Mouse (Mus musculus) myocyte (in vitro differentiated cells): Measurements from ENCODE around the gene Ctsf. TPM values are rescaled to one million over a fixed set of nuclear protein-coding genes. Genes with fewer than 3 reads are reported as not detected.
A peak's percentile ranks its signal among the peaks of the same experiment; 100 is the strongest.

Source experiments
- H3K27me3 ChIP-seq: one replicate; pipeline ENCODE4 v1.6.1; 2011; ENCODE audit not compliant: control insufficient read depth, insufficient read depth, insufficient read length
- H3K36me3 ChIP-seq: one replicate; pipeline ENCODE4 v1.6.1; 2011; ENCODE audit not compliant: control insufficient read depth, insufficient read depth
- H3K4me2 ChIP-seq: one replicate; pipeline ENCODE4 v1.6.1; 2011; ENCODE audit warnings: low read depth, control low read depth
- H3K4me3 ChIP-seq: one replicate; pipeline ENCODE4 v1.5.1; 2011; ENCODE audit warnings: mild to moderate bottlenecking, control low read depth, moderate library complexity
- H3K79me2 ChIP-seq: one replicate; pipeline ENCODE4 v1.6.1; 2011; ENCODE audit not compliant: control insufficient read depth, insufficient read depth
- H3ac ChIP-seq: one replicate; pipeline ENCODE4 v1.6.1; 2011; ENCODE audit not compliant: control insufficient read depth, insufficient read length
- CEBPB ChIP-seq: IDR thresholded peaks from 2 replicates; pipeline ENCODE4 v1.6.1; 2011; ENCODE audit warnings: mild to moderate bottlenecking, moderate library complexity; ENCODE audit not compliant: poor library complexity, insufficient read depth, severe bottlenecking
- E2F4 ChIP-seq: IDR thresholded peaks from one replicate; pipeline ENCODE4 v1.6.1; 2011; ENCODE audit warnings: mild to moderate bottlenecking, control low read depth, moderate library complexity; ENCODE audit not compliant: insufficient read depth
- MAX ChIP-seq: IDR thresholded peaks from one replicate; pipeline ENCODE4 v1.6.1; 2011; ENCODE audit warnings: low read depth, mild to moderate bottlenecking, control low read depth
- MYOD1 ChIP-seq, 3 experiments: IDR thresholded peaks; one replicate each; pipeline ENCODE4 v1.6.1; 2011; ENCODE audit warnings: control low read depth in 2 of 3, low read depth in 2 of 3, mild to moderate bottlenecking in 2 of 3, moderate library complexity in 1 of 3; ENCODE audit not compliant: insufficient read length in 2 of 3, control insufficient read depth in 1 of 3
- MYOG ChIP-seq, 3 experiments: IDR thresholded peaks; one replicate each; pipeline ENCODE4 v1.6.1; 2011; ENCODE audit warnings: control low read depth in 2 of 3, low read depth in 2 of 3, mild to moderate bottlenecking in 2 of 3; ENCODE audit not compliant: insufficient read length in 2 of 3, control insufficient read depth in 1 of 3, insufficient read depth in 1 of 3
- POLR2A ChIP-seq: IDR thresholded peaks from one replicate; pipeline ENCODE4 v1.6.1; 2011; ENCODE audit warnings: low read depth, mild to moderate bottlenecking, control low read depth, moderate library complexity; ENCODE audit not compliant: insufficient read length
- POLR2AphosphoS2 ChIP-seq: IDR thresholded peaks from one replicate; pipeline ENCODE4 v1.6.1; 2011; ENCODE audit warnings: low read depth, control low read depth; ENCODE audit not compliant: insufficient read length
- REST ChIP-seq: IDR thresholded peaks from one replicate; pipeline ENCODE4 v1.6.1; 2011; ENCODE audit warnings: mild to moderate bottlenecking, control low read depth, moderate library complexity; ENCODE audit not compliant: insufficient read depth, insufficient read length
- SRF ChIP-seq: IDR thresholded peaks from one replicate; pipeline ENCODE4 v1.6.1; 2011; ENCODE audit warnings: low read depth; ENCODE audit not compliant: control insufficient read depth, insufficient read length
- TCF12 ChIP-seq: IDR thresholded peaks from one replicate; pipeline ENCODE4 v1.6.1; 2011; ENCODE audit warnings: mild to moderate bottlenecking, control low read depth; ENCODE audit not compliant: poor library complexity, insufficient read depth, severe bottlenecking
- TCF3 ChIP-seq: IDR thresholded peaks from one replicate; pipeline ENCODE4 v1.6.1; 2011; ENCODE audit warnings: low read depth, control low read depth; ENCODE audit not compliant: insufficient read length
- USF1 ChIP-seq: IDR thresholded peaks from one replicate; pipeline ENCODE4 v1.6.1; 2011; ENCODE audit warnings: low read depth, mild to moderate bottlenecking, control low read depth, moderate library complexity
- polyA plus RNA-seq: library from polyadenylated mRNA; unstranded; fragments of >200 nt; fragmentation: generic; extraction: Trizol; gene quantifications from one replicate; pipeline ENCODE4 v1.2.1, GENCODE M21; 2012; ENCODE audit warnings: missing spikeins

The Ctsf gene
- polyA plus RNA-seq, 1 experiment = 6.6 TPM

DNA sequence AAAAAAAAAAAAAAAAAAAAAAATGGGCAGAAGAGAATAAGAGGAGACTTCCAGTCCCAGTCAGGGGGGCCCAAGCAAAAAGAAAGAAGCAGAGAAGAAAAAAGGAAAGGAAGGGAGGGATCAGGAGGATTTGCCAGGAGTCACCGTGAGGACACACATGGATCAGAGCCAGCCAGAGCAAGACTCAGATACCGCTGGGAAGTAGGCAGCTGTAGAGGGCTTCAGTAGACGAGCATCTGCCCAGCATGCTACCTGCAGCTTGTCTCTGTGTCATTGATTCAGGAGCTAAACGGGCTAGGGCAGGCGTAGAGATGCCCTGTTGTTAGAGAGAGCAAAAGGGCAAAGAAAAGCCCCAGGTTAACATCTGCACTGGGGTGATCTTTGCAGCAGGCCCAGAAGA is 4.6 kb upstream of the Ctsf start:
- peaks cover 37% of the 10 kb centered on the region for H3K27me3 ChIP-seq

DNA sequence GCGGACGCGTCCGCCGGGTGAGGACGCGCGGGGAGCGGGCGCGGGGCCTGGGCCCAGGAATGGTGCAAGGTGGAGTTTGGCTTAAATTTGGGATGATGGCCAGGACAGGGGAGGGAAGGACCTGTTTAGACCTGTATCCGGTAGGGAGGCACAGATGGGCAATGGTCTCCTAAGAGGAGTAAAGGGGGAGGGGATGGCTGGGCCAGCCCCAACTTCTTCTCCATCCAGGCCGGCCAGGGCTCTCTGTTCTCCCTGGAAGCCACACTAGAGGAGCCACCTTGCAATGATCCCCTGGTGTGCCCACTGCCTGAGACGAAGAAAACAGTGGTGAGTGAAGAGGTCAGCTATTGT is 515 bp downstream of the Ctsf start:
- Histone ChIP-seq H3K27me3 (peaks cover 29% of the 10 kb centered on the region), H3K79me2 (no peaks in the 10 kb centered on the region), H3K4me2 (peak overlapping the region; percentile 56), H3K36me3 (no peaks in the 10 kb centered on the region), H3ac (no peak overlapping the region), H3K4me3 (no peak overlapping the region)
- TF ChIP-seq E2F4 = no peak
- TF ChIP-seq POLR2A = no peak
- no peak for TF ChIP-seq TCF3

More for the DNA sequence above, 4.6 kb upstream of the Ctsf start:
- H3K4me2 ChIP-seq = no peak overlapping the region
- no peak for TF ChIP-seq POLR2A
- H3K36me3 ChIP-seq = no peaks in the 10 kb centered on the region
- no peak overlapping the region for H3ac ChIP-seq
- no peaks in the 10 kb centered on the region for H3K79me2 ChIP-seq
- H3K4me3 ChIP-seq = no peak overlapping the region

DNA sequence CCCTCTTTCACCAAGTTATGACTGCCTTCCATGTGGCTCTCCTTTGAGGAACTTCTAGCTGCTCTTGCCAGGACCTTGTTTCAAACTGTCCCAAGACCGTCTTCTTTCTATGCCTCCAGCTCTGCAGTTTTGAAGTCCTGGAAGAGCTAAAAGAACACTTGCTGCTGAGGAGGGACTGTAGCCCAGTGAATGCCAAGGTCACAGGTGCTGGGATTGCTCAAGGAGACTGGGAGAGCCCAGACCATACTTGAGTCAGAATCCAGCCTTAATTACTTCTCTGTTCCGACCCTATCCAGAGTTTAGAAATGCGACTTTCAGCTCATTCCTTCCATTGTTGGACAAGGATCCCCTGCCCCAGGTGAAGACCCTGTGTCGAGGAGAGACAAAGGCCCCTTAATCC is 1.0 kb downstream of the Ctsf start:
- no peak overlapping the region for H3ac ChIP-seq
- no peak overlapping the region for H3K4me3 ChIP-seq
- H3K79me2 ChIP-seq = no peaks in the 10 kb centered on the region
- H3K36me3 ChIP-seq = no peaks in the 10 kb centered on the region
- peaks cover 24% of the 10 kb centered on the region for H3K27me3 ChIP-seq
- H3K4me2 ChIP-seq = no peak overlapping the region
- TF ChIP-seq MYOG (IDR thresholded peaks at IDR 0.05; ENCODE audit: control insufficient read depth in 1 of 3, insufficient read depth in 1 of 3, insufficient read length in 2 of 3, low read depth in 2 of 3) (no peak), E2F4 (no peak), USF1 (no peak), MYOD1 (IDR thresholded peaks at IDR 0.05; ENCODE audit: control insufficient read depth in 1 of 3, insufficient read length in 2 of 3, low read depth in 2 of 3) (no peak), CEBPB (no peak), POLR2A (no peak), POLR2AphosphoS2 (no peak), REST (no peak), TCF3 (no peak), TCF12 (no peak), SRF (no peak), MAX (no peak)

DNA sequence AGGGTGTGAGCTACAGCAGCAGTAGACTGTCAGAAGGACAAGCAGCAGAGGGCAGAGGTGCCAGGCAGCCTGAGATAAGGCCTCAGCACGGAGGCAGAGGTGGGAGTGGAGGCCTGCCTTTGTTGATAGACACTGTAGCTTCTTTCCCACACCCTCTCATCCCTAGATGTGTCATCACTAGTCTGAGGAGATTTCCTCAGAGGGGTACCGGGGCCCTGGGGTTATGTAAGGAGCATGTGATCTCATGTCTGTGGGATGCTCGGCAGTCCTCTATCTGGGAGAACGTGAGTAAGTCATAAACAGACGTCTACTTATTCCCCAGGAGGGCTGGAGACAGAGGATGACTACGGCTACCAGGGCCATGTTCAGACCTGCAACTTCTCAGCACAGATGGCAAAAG is 4.2 kb downstream of the Ctsf start:
- Histone ChIP-seq H3K4me2 (no peak overlapping the region), H3K79me2 (no peaks in the 10 kb centered on the region), H3ac (no peak overlapping the region), H3K4me3 (no peak overlapping the region), H3K36me3 (no peaks in the 10 kb centered on the region), H3K27me3 (peaks cover 16% of the 10 kb centered on the region)
- TF ChIP-seq MYOG (IDR thresholded peaks at IDR 0.05; ENCODE audit: control insufficient read depth in 1 of 3, insufficient read depth in 1 of 3, insufficient read length in 2 of 3, low read depth in 2 of 3) (no peak), SRF (no peak), MAX (no peak), E2F4 (no peak), TCF12 (no peak), POLR2AphosphoS2 (no peak), USF1 (peak; percentile 2), REST (no peak)

- TF ChIP-seq POLR2A (no peak), USF1 (no peak), REST (no peak), MYOG (IDR thresholded peaks at IDR 0.05; ENCODE audit: control insufficient read depth in 1 of 3, insufficient read depth in 1 of 3, insufficient read length in 2 of 3, low read depth in 2 of 3) (no peak), TCF3 (no peak), MYOD1 (IDR thresholded peaks at IDR 0.05; ENCODE audit: control insufficient read depth in 1 of 3, insufficient read length in 2 of 3, low read depth in 2 of 3) (no peak), CEBPB (no peak), MAX (no peak), TCF12 (no peak), POLR2AphosphoS2 (no peak), E2F4 (no peak), SRF (no peak)
- Histone ChIP-seq H3K4me2 (no peak overlapping the region), H3K79me2 (no peaks in the 10 kb centered on the region)
Observed at GRCm38 (mm10) chr19:4863048-4863447, 8.1 kb downstream of the Ctsf start.

More at GRCm38 (mm10) chr19:4863048-4863447, 8.1 kb downstream of the Ctsf start:
- no peak overlapping the region for H3ac ChIP-seq
- no peak overlapping the region for H3K4me3 ChIP-seq
- H3K36me3 ChIP-seq = no peaks in the 10 kb centered on the region
- no peaks in the 10 kb centered on the region for H3K27me3 ChIP-seq
